Mouse (Mus musculus) embryonic facial prominence, embryonic 14.5 days (tissue): Measurements from ENCODE around the gene Gm10447. TPM values are rescaled to one million over a fixed set of nuclear protein-coding genes. Genes with fewer than 3 reads are reported as not detected.
A peak's percentile ranks its signal among the peaks of the same experiment; 100 is the strongest.

Experiments
- ATAC-seq: fragments of 200-750 bp; cut with Nextera tagmentation; 2 replicates; pipeline ENCODE4 v1.8.0; 2017; ENCODE audit warnings: low read depth, moderate number of reproducible peaks, moderate TSS enrichment
- DNase-seq: peaks from one replicate; pipeline ENCODE4 v3.0.0-alpha.2; 2015; ENCODE audit warnings: low spot score
- H3K27ac ChIP-seq: fragments of 300-500 bp; sonication (generic); replicated peaks from 2 replicates; pipeline ENCODE4 v1.5.1; 2014; ENCODE audit warnings: low read depth, mild to moderate bottlenecking, low read length, moderate library complexity
- H3K27me3 ChIP-seq: fragments of 300-500 bp; sonication (generic); replicated peaks from 2 replicates; pipeline ENCODE4 v1.6.1; 2014; ENCODE audit warnings: low read length; ENCODE audit not compliant: control insufficient read depth, insufficient read depth
- H3K36me3 ChIP-seq: fragments of 300-500 bp; sonication (generic); 2 replicates; pipeline ENCODE4 v1.6.1; 2014; ENCODE audit warnings: low read length, mixed read lengths; ENCODE audit not compliant: control insufficient read depth, insufficient read depth
- H3K4me1 ChIP-seq: fragments of 300-500 bp; sonication (generic); 2 replicates; pipeline ENCODE4 v1.6.1; 2014; ENCODE audit warnings: antibody characterized with exemption, low read length; ENCODE audit not compliant: control insufficient read depth, insufficient read depth
- H3K4me2 ChIP-seq: fragments of 300-500 bp; sonication (generic); 2 replicates; pipeline ENCODE4 v1.6.1; 2014; ENCODE audit warnings: low read depth, mild to moderate bottlenecking, low read length, moderate library complexity, mixed read lengths
- H3K4me3 ChIP-seq: fragments of 300-500 bp; sonication (generic); 2 replicates; pipeline ENCODE4 v1.5.1; 2014; ENCODE audit warnings: low read depth, mild to moderate bottlenecking, low read length
- H3K9ac ChIP-seq: fragments of 300-500 bp; sonication (generic); 2 replicates; pipeline ENCODE4 v1.6.1; 2014; ENCODE audit warnings: low read depth, mild to moderate bottlenecking, low read length, moderate library complexity, mixed read lengths
- H3K9me3 ChIP-seq: fragments of 300-500 bp; sonication (generic); 2 replicates; pipeline ENCODE4 v1.6.1; 2016; ENCODE audit warnings: low read length; ENCODE audit not compliant: control insufficient read depth
- WGBS: fragments of 180-500 bp; shearing (Covaris S2); extraction: QIAGEN DNeasy Blood & Tissue Kit; methylation state at CpG from one replicate; pipeline ENCODE4 v1.1.7; 2014; 5-methylcytosine and 5-hydroxymethylcytosine counted together
- microRNA-seq: library from miRNA; unstranded; fragments of <30 nt; microRNA quantifications from one replicate; pipeline ENCODE4, GENCODE M21; 2016; ENCODE audit warnings: borderline number of aligned reads
- polyA plus RNA-seq: library from polyadenylated mRNA; unstranded; fragments of >200 nt; fragmentation: Nextera tagmentation; extraction: Ambion mirVana; gene quantifications from 2 replicates; pipeline ENCODE4 v1.2.1, GENCODE M21; 2014

Gm10447 gene
- polyA plus RNA-seq, 1 experiment from 2014 or later, result not detected

DNA sequence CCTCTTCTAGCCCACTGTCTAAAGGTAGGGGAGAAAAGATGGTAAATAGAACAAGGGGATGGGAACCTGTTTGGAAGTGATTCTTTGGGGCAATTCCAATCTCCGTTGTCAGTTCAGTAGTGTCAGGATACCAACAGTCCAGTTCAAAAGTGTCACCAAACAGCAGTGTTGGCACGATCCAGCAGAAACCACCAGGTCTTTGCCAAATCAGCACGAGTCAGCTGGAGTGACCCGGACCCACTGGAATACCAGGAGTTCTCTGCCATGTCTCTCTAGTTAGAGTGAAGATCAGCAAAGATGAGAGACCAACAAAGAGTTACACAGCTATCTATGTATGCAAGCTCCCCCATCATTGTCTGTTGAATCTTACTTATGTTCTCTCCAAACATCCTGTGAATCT is 43.0 kb downstream of the Gm10447 start:
- Histone ChIP-seq H3K4me2 (no peak overlapping the region), H3K9ac (no peak overlapping the region), H3K9me3 (no peaks in the 10 kb centered on the region), H3K36me3 (peaks cover 97% of the 10 kb centered on the region), H3K4me1 (no peaks in the 10 kb centered on the region), H3K27me3 (no peaks in the 10 kb centered on the region), H3K4me3 (no peak overlapping the region), H3K27ac (no peak overlapping the region)
- no peak for DNase-seq
- WGBS, result over 99% methylated on average over 4 of the region's 4 CpGs
- no peak for ATAC-seq

DNA sequence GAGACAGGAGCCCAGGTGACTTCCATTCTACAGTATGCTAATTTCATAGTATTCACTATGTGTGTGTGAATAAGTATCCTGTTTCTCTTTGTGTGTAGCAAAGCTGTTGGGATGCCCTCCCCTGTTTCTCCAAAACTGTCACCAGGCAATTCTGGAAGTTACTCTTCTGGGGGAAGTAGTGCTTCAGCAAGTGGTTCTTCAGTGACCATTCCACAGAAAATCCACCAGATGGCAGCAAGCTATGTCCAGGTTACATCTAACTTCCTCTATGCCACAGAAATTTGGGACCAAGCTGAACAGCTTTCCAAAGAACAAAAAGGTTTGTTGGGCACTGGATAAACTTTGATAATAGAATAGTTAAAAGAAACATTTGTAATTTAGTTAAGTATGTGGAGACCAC is 45.2 kb downstream of the Gm10447 start:
- H3K9ac ChIP-seq, result no peak overlapping the region
- peaks cover 93% of the 10 kb centered on the region for H3K36me3 ChIP-seq
- ATAC-seq, result no peak
- DNase-seq, result peak; percentile 47
- H3K4me3 ChIP-seq, result no peak overlapping the region
- H3K4me1 ChIP-seq, result no peaks in the 10 kb centered on the region
- no peak overlapping the region for H3K4me2 ChIP-seq
- H3K9me3 ChIP-seq, result no peaks in the 10 kb centered on the region
- no peaks in the 10 kb centered on the region for H3K27me3 ChIP-seq
- H3K27ac ChIP-seq, result no peak overlapping the region

Small RNAs within 50 kb of the gene (microRNA-seq; reads per million reads assigned to microRNA genes)
- not detected for gene Mir6920

Other genes with a start within 250 kb of the Gm10447 start
- 85.8 and 86.5 TPM in 2 replicates for gene Hspa4, start 156.7 kb downstream of the Gm10447 start, polyA plus RNA-seq
- 18.6 and 18.7 TPM in 2 replicates for gene Zcchc10, start 132.4 kb downstream of the Gm10447 start, polyA plus RNA-seq
- 50.8 and 59.7 TPM in 2 replicates for gene Aff4, start 106.3 kb downstream of the Gm10447 start, polyA plus RNA-seq
- gene Leap2, start 33.9 kb downstream of the Gm10447 start, polyA plus RNA-seq, result not detected in 2 replicates
- 592 and 683 TPM in 2 replicates for gene Uqcrq, start 26.3 kb downstream of the Gm10447 start, polyA plus RNA-seq
- 1.2 and 2.7 TPM in 2 replicates for gene Gdf9, start 26.1 kb downstream of the Gm10447 start, polyA plus RNA-seq
- 2.9 and 4.0 TPM in 2 replicates for gene Shroom1, start 95 bp upstream of the Gm10447 start, polyA plus RNA-seq
- not detected in 2 replicates for gene Gm9837, start 13.4 kb upstream of the Gm10447 start, polyA plus RNA-seq
- not detected in 2 replicates for gene Gm9945, start 23.1 kb upstream of the Gm10447 start, polyA plus RNA-seq
- gene Sowaha, start 23.2 kb upstream of the Gm10447 start, polyA plus RNA-seq, result 1.00 and 1.0 TPM in 2 replicates
- gene Sept8, start 62.1 kb upstream of the Gm10447 start, polyA plus RNA-seq, result 42.2 and 46.6 TPM in 2 replicates
- gene Kif3a, start 110.3 kb upstream of the Gm10447 start, polyA plus RNA-seq, result 75.4 and 77.0 TPM in 2 replicates
- 1.1 and 4.3 TPM in 2 replicates for gene Il4, start 161.6 kb upstream of the Gm10447 start, polyA plus RNA-seq
- not detected in 2 replicates for gene Il13, start 177.6 kb upstream of the Gm10447 start, polyA plus RNA-seq